Mouse (Mus musculus) kidney, adult 8-10 months (tissue): ENCODE measurements at regions not wholly inside any gene's neighbourhood (a gene's known extent, or its start where the extent isn't known, plus 50 kb on each side); places are given as distances from the start of the nearest gene placed in this dataset.
A peak's percentile ranks its signal among the peaks of the same experiment; 100 is the strongest.

Experiments used
- DNase-seq, 2 experiments: peaks; one replicate each; pipeline ENCODE4 v3.0.0; 2022

- no peak for DNase-seq
Measured at GRCm38 (mm10) chr9:101439856-101440255, 188.3 kb upstream of the Ppp2r3a start.

- DNase-seq, result no peak
Measured at GRCm38 (mm10) chr9:101438564-101439180, 187.1 kb upstream of the Ppp2r3a start.

- no peak for DNase-seq
Measured at GRCm38 (mm10) chr9:101424974-101425670, 173.5 kb upstream of the Ppp2r3a start.

GRCm38 (mm10) chr9:101423041-101423440, 171.4 kb upstream of the Ppp2r3a start:
- DNase-seq, result no peak

GRCm38 (mm10) chr9:101422006-101422405, 170.4 kb upstream of the Ppp2r3a start:
- no peak for DNase-seq

- DNase-seq, result no peak
Measured at GRCm38 (mm10) chr9:101421136-101421535, 169.5 kb upstream of the Ppp2r3a start.

- no peak for DNase-seq
Measured at GRCm38 (mm10) chr9:101420181-101420580, 168.6 kb upstream of the Ppp2r3a start.

GRCm38 (mm10) chr9:101417660-101418059, 166.1 kb upstream of the Ppp2r3a start:
- DNase-seq, result no peak

GRCm38 (mm10) chr9:101416321-101416720, 164.7 kb upstream of the Ppp2r3a start:
- DNase-seq, result no peak

- no peak for DNase-seq
Measured at GRCm38 (mm10) chr9:101413071-101413633, 161.6 kb upstream of the Ppp2r3a start.

GRCm38 (mm10) chr9:101411951-101412350, 160.4 kb upstream of the Ppp2r3a start:
- no peak for DNase-seq

- DNase-seq, result no peak
Measured at GRCm38 (mm10) chr9:101411532-101411880, 159.9 kb upstream of the Ppp2r3a start.

GRCm38 (mm10) chr9:101410783-101411531, 159.4 kb upstream of the Ppp2r3a start:
- DNase-seq, result no peak

- DNase-seq, result no peak
Measured at GRCm38 (mm10) chr9:101410348-101410747, 158.8 kb upstream of the Ppp2r3a start.

- DNase-seq, result no peak
Measured at GRCm38 (mm10) chr9:101408116-101408515, 156.5 kb upstream of the Ppp2r3a start.

GRCm38 (mm10) chr9:101407141-101407540, 155.5 kb upstream of the Ppp2r3a start:
- no peak for DNase-seq

- DNase-seq, result no peak
Measured at GRCm38 (mm10) chr9:101404441-101405081, 153.0 kb upstream of the Ppp2r3a start.

GRCm38 (mm10) chr9:101404034-101404433, 152.4 kb upstream of the Ppp2r3a start:
- no peak for DNase-seq

- no peak for DNase-seq
Measured at GRCm38 (mm10) chr9:101402544-101403194, 151.1 kb upstream of the Ppp2r3a start.

GRCm38 (mm10) chr9:101401416-101401815, 149.8 kb upstream of the Ppp2r3a start:
- no peak for DNase-seq

GRCm38 (mm10) chr9:101398858-101399257, 147.3 kb upstream of the Ppp2r3a start:
- DNase-seq, result peak in 1 of 2 experiments; percentile 20

GRCm38 (mm10) chr9:101369380-101369779, 117.8 kb upstream of the Ppp2r3a start:
- DNase-seq, result peak in 1 of 2 experiments; percentile 21

GRCm38 (mm10) chr9:101356607-101357006, 105.0 kb upstream of the Ppp2r3a start:
- DNase-seq, result no peak
